Comparison of ENCODE assay signal across 11 mouse cellular contexts in the genomic region with DNA sequence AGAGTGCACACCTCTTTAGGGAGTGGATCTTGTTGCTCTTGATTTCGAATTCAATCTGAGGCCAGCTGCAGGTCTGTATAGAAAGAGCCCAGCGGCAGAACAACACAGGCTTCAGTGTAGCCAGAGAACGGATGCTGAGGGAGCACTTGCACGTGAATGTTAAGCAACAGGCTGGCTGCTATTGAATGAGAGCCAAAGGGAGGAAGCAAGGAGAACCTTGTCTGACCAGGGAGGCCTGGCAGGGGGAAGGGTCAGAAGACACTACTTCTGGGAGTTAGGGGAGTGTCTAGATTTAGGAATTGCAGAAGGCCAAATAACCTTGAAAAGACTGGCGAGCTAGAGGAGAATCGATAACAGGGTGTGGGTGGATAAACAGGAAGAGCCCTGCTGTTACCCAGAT.
DNase-seq lines count a peak whose midpoint lies in the region; ATAC-seq lines count a peak whose summit lies in the region.
"Had no signal": no experiment of that assay in that cellular context is flagged by ENCODE, and none has a peak within 500 bp of the region (broad histone marks: within the 10 kb centered on the region; RNA-seq: fewer than 3 reads in every experiment).

No protein-coding gene starts in this region.

- no peaks in the 10 kb centered on the region for H3K36me3 ChIP-seq in midbrain, embryonic 11.5 days (ENCODE audit: control insufficient read depth, insufficient read depth, low read length)
- H3K36me3 ChIP-seq in midbrain, embryonic 13.5 days = no peaks in the 10 kb centered on the region
- no peaks in the 10 kb centered on the region for H3K36me3 ChIP-seq in hindbrain, embryonic 14.5 days (replicated peaks; ENCODE audit: control insufficient read depth, insufficient read depth)
- no peaks in the 10 kb centered on the region for H3K36me3 ChIP-seq in neural tube, embryonic 15.5 days
- H3K36me3 ChIP-seq: liver, embryonic 13.5 days had no signal

- no peaks in the 10 kb centered on the region for H3K27me3 ChIP-seq in midbrain, embryonic 11.5 days (ENCODE audit: control insufficient read depth, insufficient read depth, low read length)
- H3K27me3 ChIP-seq in midbrain, embryonic 13.5 days = no peaks in the 10 kb centered on the region
- no peaks in the 10 kb centered on the region for H3K27me3 ChIP-seq in hindbrain, embryonic 14.5 days (ENCODE audit: control insufficient read depth, insufficient read depth, low read length)
- H3K27me3 ChIP-seq in neural tube, embryonic 15.5 days (replicated peaks) = 0 out of 2 replicates have a peak, but pooled peaks cover 4% of the 10 kb centered on the region
- H3K27me3 ChIP-seq: liver, embryonic 13.5 days had no signal

- no peak overlapping the region for H3K4me3 ChIP-seq in midbrain, embryonic 11.5 days (ENCODE audit: low read depth, low read length)
- no peak overlapping the region for H3K4me3 ChIP-seq in midbrain, embryonic 13.5 days (replicated peaks)
- H3K4me3 ChIP-seq in hindbrain, embryonic 14.5 days (replicated peaks; ENCODE audit: low read length) = no peak overlapping the region
- H3K4me3 ChIP-seq in neural tube, embryonic 15.5 days (replicated peaks) = no peak overlapping the region
- H3K4me3 ChIP-seq: liver, embryonic 13.5 days had no signal

- no peak for ATAC-seq in midbrain, embryonic 11.5 days (ENCODE audit: low FRiP score)
- no peak; the same call in 1 of the 2 replicates for ATAC-seq in midbrain, embryonic 13.5 days
- peak; percentile 51 for ATAC-seq in common myeloid progenitor, adult 5-6 weeks (replicated peaks; ENCODE audit: low read depth, poor library complexity, severe bottlenecking)
- ATAC-seq in hindbrain, embryonic 14.5 days (ENCODE audit: low FRiP score) = 0 out of 2 replicates have a peak, but pooled peaks have one; percentile 31
- ATAC-seq in neural tube, embryonic 15.5 days (ENCODE audit: low FRiP score) = no peak

- H3K4me1 ChIP-seq in midbrain, embryonic 11.5 days (ENCODE audit: control insufficient read depth, insufficient read depth, low read length) = no peaks in the 10 kb centered on the region; the same call in 1 of the 2 replicates
- H3K4me1 ChIP-seq in midbrain, embryonic 13.5 days (replicated peaks) = peaks cover 31% of the 10 kb centered on the region
- H3K4me1 ChIP-seq in hindbrain, embryonic 14.5 days (replicated peaks; ENCODE audit: control insufficient read depth, insufficient read depth, low read length) = peaks cover 28% of the 10 kb centered on the region
- peaks cover 30% of the 10 kb centered on the region for H3K4me1 ChIP-seq in neural tube, embryonic 15.5 days

- peak; percentile 80 for DNase-seq in midbrain, embryonic 11.5 days (ENCODE audit: low spot score, missing footprints)
- DNase-seq in hindbrain, embryonic 14.5 days (ENCODE audit: low spot score) = no peak
- DNase-seq in cerebellum, postnatal 4 days (ENCODE audit: low spot score in 2 of 2) = no peak
- no peak for DNase-seq in cerebellum, adult 11 months
- DNase-seq: kidney, adult 11 months; liver, embryonic 13.5 days; right cerebral cortex, postnatal 4 days; thymus, adult 2 months had no signal

- no peak overlapping the region for H3K27ac ChIP-seq in midbrain, embryonic 11.5 days (ENCODE audit: low read depth, low read length)
- H3K27ac ChIP-seq in midbrain, embryonic 13.5 days = no peak overlapping the region
- peak overlapping the region; percentile 41 for H3K27ac ChIP-seq in hindbrain, embryonic 14.5 days
- H3K27ac ChIP-seq in neural tube, embryonic 15.5 days (replicated peaks) = peak overlapping the region; percentile 18; the same call in 1 of the 2 replicates
- H3K27ac ChIP-seq: liver, embryonic 13.5 days had no signal

- H3K4me2 ChIP-seq in midbrain, embryonic 11.5 days = no peak overlapping the region
- no peak overlapping the region for H3K4me2 ChIP-seq in midbrain, embryonic 13.5 days (replicated peaks)
- H3K4me2 ChIP-seq in hindbrain, embryonic 14.5 days (replicated peaks) = no peak overlapping the region
- 0 out of 2 replicates have a peak overlapping the region, but pooled peaks have one; percentile 9 for H3K4me2 ChIP-seq in neural tube, embryonic 15.5 days
- H3K4me2 ChIP-seq: liver, embryonic 13.5 days had no signal

- H3K9me3 ChIP-seq in midbrain, embryonic 11.5 days (ENCODE audit: control insufficient read depth, low read length) = no peaks in the 10 kb centered on the region
- no peaks in the 10 kb centered on the region for H3K9me3 ChIP-seq in midbrain, embryonic 13.5 days
- no peaks in the 10 kb centered on the region for H3K9me3 ChIP-seq in hindbrain, embryonic 14.5 days (ENCODE audit: control insufficient read depth, low read length)
- no peaks in the 10 kb centered on the region for H3K9me3 ChIP-seq in neural tube, embryonic 15.5 days (replicated peaks)
- H3K9me3 ChIP-seq: liver, embryonic 13.5 days had no signal

- WGBS in midbrain, embryonic 11.5 days = 47% methylated on average over 6 of the region's 6 CpGs
- WGBS in midbrain, embryonic 13.5 days = 39% methylated on average over 6 of the region's 6 CpGs
- WGBS in hindbrain, embryonic 14.5 days = 26% methylated on average over 6 of the region's 6 CpGs
- 34% methylated on average over 6 of the region's 6 CpGs for WGBS in neural tube, embryonic 15.5 days

- H3K9ac ChIP-seq in midbrain, embryonic 11.5 days (ENCODE audit: low read length) = no peak overlapping the region
- no peak overlapping the region for H3K9ac ChIP-seq in midbrain, embryonic 13.5 days (replicated peaks)
- no peak overlapping the region for H3K9ac ChIP-seq in hindbrain, embryonic 14.5 days
- no peak overlapping the region for H3K9ac ChIP-seq in neural tube, embryonic 15.5 days (replicated peaks)
- H3K9ac ChIP-seq: liver, embryonic 13.5 days had no signal

Comparison
In these comparisons a context has a peak if more than half of its experiments do, and no peak if none do; other contexts are left out.
1. ATAC-seq: peak in common myeloid progenitor, adult 5-6 weeks (single experiment) and hindbrain, embryonic 14.5 days (single experiment); none in midbrain, embryonic 11.5 days (single experiment), midbrain, embryonic 13.5 days (single experiment) and neural tube, embryonic 15.5 days (single experiment).
2. H3K27ac ChIP-seq: peak in hindbrain, embryonic 14.5 days (single experiment) and neural tube, embryonic 15.5 days (single experiment); none in midbrain, embryonic 11.5 days (single experiment) and midbrain, embryonic 13.5 days (single experiment).